Mouse (Mus musculus) liver, postnatal 0 days (tissue): ENCODE data around the gene Myo5c.

Source experiments
- CTCF ChIP-seq: sonication (generic); IDR thresholded peaks from 2 replicates; pipeline ENCODE4 v1.5.1; 2016; ENCODE audit warnings: antibody characterized with exemption, low read depth
- EP300 ChIP-seq: IDR thresholded peaks from 2 replicates; pipeline ENCODE4 v1.6.1; 2016; ENCODE audit warnings: antibody characterized with exemption, low read depth, mild to moderate bottlenecking

DNA sequence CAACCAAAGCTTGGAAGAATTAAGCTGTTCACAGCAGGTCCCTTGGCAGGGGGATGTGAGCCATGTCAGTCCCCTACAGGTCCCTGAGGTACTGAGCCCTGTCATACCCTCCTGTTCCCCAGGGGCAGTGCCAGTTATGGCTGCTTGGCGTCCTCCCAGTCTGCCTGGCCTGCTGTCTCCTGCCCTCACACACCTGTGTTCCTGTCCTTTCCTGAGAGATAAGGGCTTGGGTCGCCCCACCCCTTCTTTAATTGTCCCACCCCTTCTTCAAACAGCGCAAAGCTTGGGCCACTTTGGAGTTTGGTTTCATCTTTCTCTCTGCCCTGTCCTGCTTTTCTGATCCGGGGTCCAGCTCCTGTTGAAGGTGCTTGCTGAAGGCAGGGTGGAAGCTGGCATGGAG, 27.0 kb downstream of the Myo5c start:
- no peak for TF ChIP-seq CTCF
- no peak for TF ChIP-seq EP300
